Mouse (Mus musculus) erythroid progenitor cell, adult 5-6 weeks (primary cell): ENCODE measurements around the gene AL732309.1. TPM values are rescaled to one million over a fixed set of nuclear protein-coding genes. Genes with fewer than 3 reads are reported as not detected.
A peak's percentile ranks its signal among the peaks of the same experiment; 100 is the strongest.
"Not testable (repeated sequence)": the region's sequence is repeated elsewhere in the genome, so short reads cannot be mapped to it uniquely, and the experiment has no call there.

ENCODE experiments used
- ATAC-seq: replicated peaks from 2 replicates; pipeline ENCODE4 v1.8.0; 2016; ENCODE audit warnings: moderate number of reproducible peaks, mild to moderate bottlenecking, moderate TSS enrichment, inconsistent platforms; ENCODE audit not compliant: poor library complexity, low FRiP score, severe bottlenecking
- total RNA-seq, 2 experiments: library from RNA; stranded (forward) in 1 of 2; stranded (reverse) in 1 of 2; fragments of 150-400 nt in 1 of 2; fragments of 186-747, 209-891 nt in 1 of 2; gene quantifications; 2 replicates each; pipeline versions ENCODE4 v1.2.3 to v1.2.4; 2015 to 2017; ENCODE audit warnings: low replicate concordance in 2 of 2

AL732309.1 gene
- total RNA-seq, 2 experiments from 2014 or later: 4.6 TPM; not detected in 1

- ATAC-seq: peak; percentile 90
Measured at GRCm38 (mm10) chr2:25271827-25272511, 25.3 kb upstream of the AL732309.1 start, which contains the start of the genes Ssna1 and Anapc2. Gene Ssna1 (minus strand): TSS chr2:25272438. Gene Anapc2 (plus strand): TSS chr2:25272478.

DNA sequence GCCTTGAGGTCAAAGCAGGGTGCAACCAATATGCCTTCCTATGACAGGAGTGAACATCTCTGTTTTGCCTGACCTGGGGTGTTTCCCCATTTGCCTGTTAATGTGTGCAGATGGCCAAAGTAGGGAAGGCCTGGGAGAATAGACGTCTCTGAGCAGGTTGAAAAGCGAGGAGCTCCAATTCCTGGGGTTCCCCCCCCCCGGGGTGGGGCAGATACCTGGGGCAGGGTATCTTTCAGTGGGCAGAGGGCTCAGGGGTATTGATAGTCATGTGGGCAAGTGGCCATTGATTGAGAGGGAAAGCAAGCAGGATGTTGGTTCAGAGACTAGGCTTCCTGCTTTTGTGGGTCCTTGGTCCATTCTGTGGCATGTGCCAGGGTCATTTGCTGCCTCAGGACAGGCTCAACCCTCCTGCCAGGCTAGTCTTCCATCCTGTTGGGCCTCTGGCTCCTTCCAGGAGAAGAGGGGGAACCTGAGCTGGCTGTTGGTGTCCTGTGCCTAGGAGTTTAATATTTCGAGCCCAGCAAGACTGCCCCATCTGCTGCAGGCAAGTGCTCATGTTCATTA is 21.2 kb upstream of the AL732309.1 start:
- ATAC-seq: no peak

DNA sequence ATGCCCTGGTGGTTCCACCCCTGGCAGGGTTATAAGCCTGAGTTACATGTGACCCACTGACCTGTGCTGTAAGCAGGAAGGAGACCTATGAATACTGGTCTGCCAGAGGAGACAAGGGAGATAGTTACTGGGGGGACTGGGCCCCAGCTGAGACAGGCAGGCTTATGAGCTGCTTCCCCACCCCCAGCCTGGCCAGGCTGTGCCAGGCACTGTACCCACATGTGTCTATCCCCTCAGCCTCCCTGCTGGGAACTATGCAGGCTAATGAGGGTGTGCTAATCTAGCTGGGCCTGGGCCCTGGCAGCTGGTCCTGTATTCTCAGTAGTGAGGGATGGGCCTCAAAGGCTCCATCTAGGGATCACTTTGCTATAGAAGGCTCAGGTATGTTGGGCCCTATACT is 20.6 kb upstream of the AL732309.1 start:
- no peak for ATAC-seq

- no peak for ATAC-seq
Measured at GRCm38 (mm10) chr2:25266720-25267119, 20.1 kb upstream of the AL732309.1 start.

DNA sequence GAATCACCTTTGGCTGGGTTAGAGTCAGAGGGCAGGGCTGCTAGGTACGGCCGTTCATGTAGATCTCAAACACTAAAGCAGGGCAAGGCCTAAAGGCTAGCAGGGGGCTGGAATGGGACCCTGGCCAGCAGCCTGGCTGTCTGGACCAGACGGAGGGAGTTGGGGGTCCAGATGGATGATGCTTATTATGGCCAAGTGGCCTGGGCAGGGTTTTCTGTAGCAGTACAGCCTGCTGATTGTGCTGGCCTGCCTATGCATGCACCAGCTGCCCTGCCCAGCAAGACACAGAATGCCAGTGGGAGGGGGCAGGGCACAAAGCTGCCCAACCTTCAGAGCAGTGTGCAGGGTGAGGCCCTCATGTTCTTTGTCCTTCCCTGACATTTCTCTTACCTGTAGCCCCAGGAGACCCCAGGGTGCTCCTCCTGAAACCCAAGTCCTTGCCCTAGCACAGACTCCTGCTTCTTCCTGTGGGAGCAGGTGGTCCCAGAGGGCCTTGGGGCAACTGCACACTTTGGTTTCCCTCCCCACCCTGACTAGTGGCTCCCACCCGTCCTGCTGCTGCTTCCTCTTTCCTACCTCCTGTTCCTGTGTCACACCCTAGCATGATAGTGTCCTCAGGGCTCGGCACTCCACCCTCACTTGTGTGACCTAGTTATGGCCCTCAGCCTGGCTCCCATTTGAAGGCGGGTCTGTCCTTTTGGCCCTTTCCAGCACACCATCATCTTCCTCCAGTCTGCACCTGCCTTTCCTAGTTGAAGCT is 19.4 kb upstream of the AL732309.1 start:
- ATAC-seq: no peak

GRCm38 (mm10) chr2:25264851-25265250 is 18.2 kb upstream of the AL732309.1 start:
- no peak for ATAC-seq

GRCm38 (mm10) chr2:25264286-25264660 is 17.6 kb upstream of the AL732309.1 start:
- ATAC-seq: no peak

- ATAC-seq: no peak
Measured at GRCm38 (mm10) chr2:25263623-25264285, 17.1 kb upstream of the AL732309.1 start.

DNA sequence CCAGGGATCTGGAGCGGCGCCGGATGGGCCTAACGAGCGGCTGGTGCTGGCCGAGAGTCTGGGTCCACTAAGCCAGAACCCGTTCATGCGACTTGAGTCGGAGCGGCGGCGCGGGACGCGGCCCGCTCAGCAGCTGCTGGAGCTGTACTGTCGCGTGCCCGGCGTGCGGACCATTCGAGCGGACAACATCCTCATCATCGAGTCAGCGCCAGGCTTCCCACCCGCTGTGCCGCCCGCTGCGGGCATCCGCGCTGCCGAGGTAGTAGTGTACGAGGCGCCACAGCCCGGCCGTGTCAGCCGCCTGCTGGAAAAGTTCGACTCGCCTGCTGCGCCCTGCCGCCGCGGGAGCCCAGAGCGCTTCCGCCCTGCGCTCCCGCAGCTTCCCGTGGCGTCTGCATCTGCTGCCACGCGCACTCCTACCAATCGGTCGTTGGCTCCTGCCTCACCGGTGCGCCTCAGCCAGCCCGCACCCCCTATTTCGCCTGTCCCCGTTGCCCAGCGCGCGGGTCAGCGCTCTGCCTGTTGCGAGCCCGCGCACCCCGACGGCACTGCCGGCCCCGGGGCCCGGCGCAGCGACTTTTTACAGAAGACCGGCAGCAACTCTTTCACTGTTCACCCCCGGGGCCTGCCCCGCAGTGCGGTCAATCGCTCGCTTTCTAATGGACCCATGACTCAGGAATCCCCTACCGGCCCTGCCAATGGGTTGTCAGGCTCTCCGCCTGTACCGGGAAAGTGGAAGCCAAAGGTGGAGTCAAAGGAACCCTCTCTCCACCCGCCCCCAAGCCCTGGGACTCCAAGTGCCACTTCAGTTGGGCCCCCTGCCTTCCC is 16.3 kb upstream of the AL732309.1 start:
- peak; percentile 22; the same call in 1 of the 2 replicates for ATAC-seq

DNA sequence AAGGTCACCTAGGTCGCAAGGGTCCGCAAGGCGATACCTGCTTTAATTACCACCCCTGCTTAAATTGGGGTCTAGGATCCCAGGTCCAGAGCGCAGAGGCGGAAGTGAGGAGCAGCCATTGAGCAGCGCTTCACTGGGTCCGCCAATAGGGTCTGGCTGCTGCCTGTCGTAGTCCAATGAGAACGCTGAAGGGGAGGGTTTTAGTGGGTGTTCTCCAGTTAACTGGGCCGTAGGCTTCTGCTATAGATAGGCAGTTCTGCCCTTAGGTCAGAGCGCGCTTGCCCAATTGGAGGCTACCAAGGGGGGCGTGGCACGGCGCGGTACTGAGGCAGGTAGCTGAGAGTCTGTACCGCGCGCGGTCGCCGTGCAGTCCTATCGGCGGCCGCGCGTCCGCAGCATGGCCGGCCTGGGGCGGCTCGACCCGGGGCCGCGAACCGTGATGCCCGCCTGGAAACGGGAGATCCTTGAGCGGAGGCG is 15.7 kb upstream of the AL732309.1 start, which contains the start of gene Tprn:
TSS of gene Tprn (plus strand) at position 328 of the 477 bp plus-strand sequence.
- peak; percentile 96 for ATAC-seq

DNA sequence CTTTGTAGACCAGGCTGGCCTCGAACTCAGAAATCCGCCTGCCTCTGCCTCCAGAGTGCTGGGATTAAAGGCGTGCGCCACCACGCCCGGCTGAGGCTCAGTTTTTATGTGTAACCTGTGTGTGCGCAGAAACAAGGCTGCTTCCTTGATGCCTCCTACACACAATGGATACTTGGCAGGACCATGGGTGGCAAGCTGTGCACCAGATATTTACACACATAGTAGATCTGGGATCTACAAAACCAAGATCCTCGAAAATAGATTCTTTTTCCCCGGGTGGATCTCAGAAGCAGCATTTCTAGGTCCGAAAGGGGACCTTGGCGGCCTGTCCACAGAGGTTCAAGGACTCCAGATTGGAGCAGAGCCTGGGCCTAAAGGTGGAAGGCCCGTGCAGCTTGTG is 15.2 kb upstream of the AL732309.1 start:
- 0 out of 2 replicates have a peak, but pooled peaks have one; percentile 7 for ATAC-seq

GRCm38 (mm10) chr2:25258887-25259286 is 12.2 kb upstream of the AL732309.1 start:
- ATAC-seq: no peak

DNA sequence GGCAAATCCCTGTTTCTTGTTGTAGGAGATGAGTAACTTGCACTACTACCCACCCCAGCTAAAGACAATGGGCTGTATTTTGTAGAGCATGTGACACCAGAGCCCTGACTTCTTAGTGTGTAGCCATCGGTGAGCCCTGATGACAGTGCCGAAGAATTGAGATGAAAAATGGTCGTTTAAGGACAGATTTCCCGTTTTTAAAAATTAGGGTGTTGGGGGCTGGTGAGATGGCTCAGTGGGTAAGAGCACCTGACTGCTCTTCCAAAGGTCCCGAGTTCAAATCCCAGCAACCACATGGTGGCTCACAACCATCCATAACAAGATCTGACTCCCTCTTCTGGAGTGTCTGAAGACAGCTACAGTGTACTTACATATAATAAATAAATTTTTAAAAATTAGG is 10.6 kb upstream of the AL732309.1 start:
- ATAC-seq: not testable (repeated sequence)

- not testable (repeated sequence) for ATAC-seq
Measured at GRCm38 (mm10) chr2:25256443-25257109, 9.9 kb upstream of the AL732309.1 start.

- ATAC-seq: peak; percentile 92
Measured at GRCm38 (mm10) chr2:25255284-25255779, 8.7 kb upstream of the AL732309.1 start, which contains the start of gene Tmem203. Gene Tmem203 (plus strand): TSS chr2:25255439.

- no peak for ATAC-seq
Measured at GRCm38 (mm10) chr2:25252331-25252730, 5.7 kb upstream of the AL732309.1 start.

DNA sequence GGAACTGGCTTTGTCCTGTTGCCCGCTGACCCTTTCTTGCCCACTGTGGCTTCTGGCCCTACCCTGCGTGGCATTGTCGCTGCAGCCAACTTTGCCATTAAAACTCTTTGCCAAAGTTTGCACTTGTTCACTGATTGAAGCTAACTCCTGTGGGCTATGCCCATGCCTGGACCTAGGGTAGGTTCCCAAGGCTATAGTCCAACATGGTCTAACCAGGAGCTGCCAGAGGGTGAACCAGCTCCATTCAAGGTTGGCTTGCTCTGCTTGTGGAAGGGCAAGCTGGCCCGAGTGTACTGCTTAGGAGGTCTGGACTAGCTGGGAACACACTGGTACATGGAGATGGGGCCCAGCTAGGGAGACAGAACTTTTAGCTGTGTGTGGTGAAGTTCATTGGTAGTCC is 2.5 kb downstream of the AL732309.1 start:
- no peak for ATAC-seq

- ATAC-seq: no peak
Measured at GRCm38 (mm10) chr2:25243342-25243741, 3.3 kb downstream of the AL732309.1 start.
